Mouse (Mus musculus) erythroblast, embryonic 14.5 days (primary cell): ENCODE measurements around the gene Sdk2.

Source experiments
- GATA1 ChIP-seq: IDR thresholded peaks from 2 replicates; pipeline ENCODE4 v1.6.1; 2012; ENCODE audit warnings: low read length, inconsistent platforms, mixed read lengths
- TAL1 ChIP-seq: IDR thresholded peaks from 3 replicates; pipeline ENCODE4 v1.6.1; 2012; ENCODE audit warnings: low read length, inconsistent platforms, mixed read lengths

DNA sequence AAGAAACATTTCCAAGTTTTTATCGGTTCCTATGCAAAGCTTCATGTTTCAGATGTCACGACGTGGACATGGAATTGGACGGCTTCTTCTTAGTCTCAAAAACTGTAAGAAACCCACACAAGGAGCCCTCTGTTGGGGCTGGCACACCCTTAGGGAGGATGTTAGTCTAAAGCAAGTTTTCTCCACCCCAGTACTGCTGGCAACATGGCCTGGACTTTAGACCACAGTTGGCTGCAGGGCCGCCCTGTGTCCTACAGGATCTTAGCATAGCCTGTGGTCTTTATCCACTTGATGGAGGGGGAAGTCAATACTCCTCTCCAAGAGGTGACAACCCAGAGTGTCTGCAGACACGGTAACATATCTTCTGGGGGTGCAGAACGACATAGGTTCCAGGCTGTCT, 36.6 kb downstream of the Sdk2 start:
- TF ChIP-seq GATA1, result no peak
- no peak for TF ChIP-seq TAL1
